1 mouse cellular context compared by ENCODE assay signal in genomic region chr7:45175398-45175797, GRCm38 (mm10).
TF ChIP-seq lines count a peak whose summit lies in the region.

No protein-coding gene starts in this region.

TF ChIP-seq in CH12.LX, 34 proteins besides CTCF, POLR2A, EP300 and RAD21:
- TF ChIP-seq CHD2 (IDR thresholded peaks at IDR 0.05; ENCODE audit: low read length) (no peak), ETS1 (conservative IDR thresholded peaks at IDR 0.05; ENCODE audit: low read depth, low read length) (no peak), JUN (IDR thresholded peaks at IDR 0.05; ENCODE audit: insufficient read depth, low read depth, low read length) (no peak), UBTF (IDR thresholded peaks at IDR 0.05; ENCODE audit: low read depth, low read length) (no peak), USF1 (IDR thresholded peaks at IDR 0.05; ENCODE audit: low read depth, low read length) (no peak), ELF1 (IDR thresholded peaks at IDR 0.05; ENCODE audit: low read depth, low read length) (no peak), SIN3A (IDR thresholded peaks at IDR 0.05; ENCODE audit: low read length) (no peak), BHLHE40 (IDR thresholded peaks at IDR 0.05; ENCODE audit: low read depth, low read length) (no peak), ZKSCAN1 (IDR thresholded peaks at IDR 0.05; ENCODE audit: borderline replicate concordance, low read depth, low read length) (no peak), ZC3H11A (IDR thresholded peaks at IDR 0.05; ENCODE audit: low read depth, low read length) (no peak), RCOR1 (conservative IDR thresholded peaks at IDR 0.05; ENCODE audit: low read depth, low read length) (no peak), PAX5 (IDR thresholded peaks at IDR 0.05; ENCODE audit: low read length) (no peak), MAFK (IDR thresholded peaks at IDR 0.05; ENCODE audit: insufficient replicate concordance, low read length) (no peak), MAX (IDR thresholded peaks at IDR 0.05; ENCODE audit: low read length) (no peak), TCF12 (IDR thresholded peaks at IDR 0.05; ENCODE audit: low read depth, low read length) (no peak)
